Mouse (Mus musculus) frontal cortex, adult (tissue): ENCODE measurements at regions not wholly inside any gene's neighbourhood (a gene's known extent, or its start where the extent isn't known, plus 50 kb on each side); places are given as distances from the start of the nearest gene placed in this dataset.
A peak's percentile ranks its signal among the peaks of the same experiment; 100 is the strongest.

Experiments
- ATAC-seq: cut with Nextera tagmentation; 2 replicates; pipeline ENCODE4 v1.9.2; 2017; ENCODE audit warnings: mild to moderate bottlenecking, moderate library complexity, mixed read lengths; ENCODE audit not compliant: low TSS enrichment

GRCm38 (mm10) chr5:39049141-39049540, 172.5 kb upstream of the Clnk start:
- peak; percentile 54 for ATAC-seq

- ATAC-seq = no peak
Measured at GRCm38 (mm10) chr5:39040467-39040866, 163.9 kb upstream of the Clnk start.

GRCm38 (mm10) chr5:39023241-39023640, 146.6 kb upstream of the Clnk start:
- no peak for ATAC-seq

- ATAC-seq = peak; percentile 65
Measured at GRCm38 (mm10) chr5:39000643-39001042, 124.0 kb upstream of the Clnk start.

GRCm38 (mm10) chr5:38999700-39000099, 123.1 kb upstream of the Clnk start:
- no peak for ATAC-seq

GRCm38 (mm10) chr5:38972397-38973159, 96.0 kb upstream of the Clnk start:
- peak; percentile 13; the same call in 1 of the 2 replicates for ATAC-seq

- no peak for ATAC-seq
Measured at GRCm38 (mm10) chr5:38970497-38970896, 93.9 kb upstream of the Clnk start.

- ATAC-seq = peak; percentile 77
Measured at GRCm38 (mm10) chr5:38967010-38967409, 90.4 kb upstream of the Clnk start.

GRCm38 (mm10) chr5:38964445-38964844, 87.8 kb upstream of the Clnk start:
- ATAC-seq = no peak

GRCm38 (mm10) chr5:38950520-38951288, 74.1 kb upstream of the Clnk start:
- no peak for ATAC-seq

GRCm38 (mm10) chr5:38945903-38946686, 69.5 kb upstream of the Clnk start:
- peak; percentile 96 for ATAC-seq

GRCm38 (mm10) chr5:38932382-38933079, 55.9 kb upstream of the Clnk start:
- no peak for ATAC-seq

GRCm38 (mm10) chr5:38927051-38927450, 50.4 kb upstream of the Clnk start:
- no peak for ATAC-seq
